Mouse (Mus musculus) urinary bladder, postnatal 4 days (tissue): ENCODE measurements around the gene Farp2.
"Not testable (repeated sequence)": the region's sequence is repeated elsewhere in the genome, so short reads cannot be mapped to it uniquely, and the experiment has no call there.

Experiments used
- DNase-seq, 2 experiments: peaks; one replicate each; pipeline ENCODE4 v3.0.0; 2021 to 2022; ENCODE audit warnings: low spot score in 2 of 2

The Farp2 gene

DNA sequence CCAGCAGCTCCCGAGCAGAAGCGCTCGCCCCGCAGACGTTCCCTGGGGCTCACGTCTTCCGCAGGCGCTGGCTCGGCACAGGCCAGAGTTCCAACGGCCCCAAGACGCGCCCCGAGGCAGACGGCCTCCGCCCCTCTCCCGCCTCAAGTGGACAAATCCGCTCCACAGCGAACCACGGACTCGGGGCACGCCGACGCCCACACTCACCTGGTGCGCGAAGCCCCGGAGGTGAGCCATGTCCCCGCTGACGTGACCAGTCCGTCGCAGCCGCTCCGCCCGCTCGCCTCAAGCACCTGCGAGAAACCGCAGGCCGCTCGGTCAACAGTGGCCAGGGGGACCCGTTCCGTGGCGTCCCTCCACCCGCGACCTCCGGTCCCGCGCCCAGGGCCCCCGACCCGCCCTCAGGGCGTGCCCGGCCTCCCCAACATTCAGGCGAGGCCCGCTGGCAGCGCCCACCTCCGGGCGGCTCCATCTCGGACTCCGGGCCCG is 123.3 kb downstream of the Farp2 start:
- peak in 1 of 2 experiments; percentile 62 for DNase-seq

DNA sequence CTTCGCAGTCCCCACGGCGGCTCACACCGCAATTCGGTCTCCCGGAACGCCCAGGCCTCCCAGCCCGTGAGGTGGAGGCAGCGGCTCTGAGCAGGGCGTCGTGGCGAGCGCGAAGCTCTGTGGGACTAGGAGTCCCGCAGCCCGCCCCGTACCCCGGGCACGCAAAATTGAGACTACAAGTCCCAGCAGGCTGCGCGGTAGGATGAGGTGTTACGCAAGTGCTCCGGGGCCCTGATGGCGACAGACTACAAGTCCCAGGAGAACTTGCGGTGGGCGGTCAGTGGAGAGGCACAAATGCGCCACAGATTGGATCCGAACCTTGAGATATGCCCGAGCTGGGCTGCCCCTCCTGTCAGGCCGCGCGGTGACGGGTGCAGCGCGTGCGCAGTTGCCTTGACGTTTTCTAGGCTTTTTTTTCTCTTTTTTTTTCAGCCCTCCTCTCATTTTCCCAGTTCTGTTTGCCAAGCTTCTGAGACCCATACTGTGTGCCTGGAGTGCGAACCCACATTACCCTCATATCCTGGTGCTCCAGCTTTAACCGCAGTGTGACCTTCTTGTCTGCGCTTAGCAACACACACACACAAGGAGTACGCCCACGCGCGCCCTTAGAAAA is 123.8 kb downstream of the Farp2 start:
- DNase-seq: peak; percentile 98

- no peak for DNase-seq
These were observed 124.5 kb downstream of the Farp2 start for GRCm38 (mm10) chr1:93636211-93636897.

DNA sequence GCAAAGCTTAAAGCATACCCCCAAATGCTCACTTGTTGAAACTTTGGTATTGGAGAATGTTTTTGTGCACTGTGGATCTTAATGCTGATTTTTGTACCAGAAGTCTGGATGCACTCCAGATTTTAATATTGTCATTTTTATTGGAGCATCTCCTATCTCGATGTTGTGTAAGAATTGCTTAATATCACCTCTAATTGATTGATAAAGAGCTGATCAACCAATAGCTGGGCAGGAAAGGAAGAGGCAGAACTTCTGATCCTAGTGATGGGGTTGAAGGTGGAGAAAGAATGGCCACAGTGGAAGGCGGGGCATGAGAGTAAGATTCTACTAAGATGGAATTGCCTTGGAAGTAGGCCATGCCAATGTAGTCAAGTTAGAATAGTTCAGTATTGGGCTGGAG is 130.1 kb downstream of the Farp2 start:
- no peak for DNase-seq

GRCm38 (mm10) chr1:93642692-93643091 is 130.8 kb downstream of the Farp2 start:
- no peak for DNase-seq

- no peak for DNase-seq
These were observed 137.8 kb downstream of the Farp2 start for GRCm38 (mm10) chr1:93649604-93650172.

- no peak for DNase-seq
These were observed 142.4 kb downstream of the Farp2 start for GRCm38 (mm10) chr1:93654275-93654674.

DNA sequence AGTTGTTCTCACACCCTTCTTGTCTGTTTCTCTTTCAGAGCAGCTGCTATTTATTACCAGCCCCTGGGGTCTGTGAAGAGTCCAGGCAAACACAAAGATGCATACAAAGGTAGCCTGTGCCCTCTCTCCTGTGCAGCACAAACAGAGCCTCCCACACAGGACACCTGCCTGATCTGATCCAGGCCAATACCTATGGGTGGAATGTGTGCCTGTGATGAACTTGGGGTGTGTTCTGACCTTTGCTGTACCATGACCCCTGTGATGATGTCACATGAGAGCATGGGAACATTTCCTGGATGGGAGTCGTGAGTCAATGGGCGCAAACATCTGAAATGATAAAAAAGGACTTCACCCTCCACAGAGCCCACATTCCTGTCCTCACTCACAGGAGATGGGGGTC is 142.9 kb downstream of the Farp2 start:
- DNase-seq: no peak

- DNase-seq: no peak
These were observed 144.6 kb downstream of the Farp2 start for GRCm38 (mm10) chr1:93656325-93657024.

GRCm38 (mm10) chr1:93657025-93657360 is 145.1 kb downstream of the Farp2 start:
- DNase-seq: no peak

GRCm38 (mm10) chr1:93658559-93658958 is 146.7 kb downstream of the Farp2 start, which contains the start of gene Stk25:
Stk25 (minus strand) TSS chr1:93658659.
- DNase-seq: not testable (repeated sequence)

DNA sequence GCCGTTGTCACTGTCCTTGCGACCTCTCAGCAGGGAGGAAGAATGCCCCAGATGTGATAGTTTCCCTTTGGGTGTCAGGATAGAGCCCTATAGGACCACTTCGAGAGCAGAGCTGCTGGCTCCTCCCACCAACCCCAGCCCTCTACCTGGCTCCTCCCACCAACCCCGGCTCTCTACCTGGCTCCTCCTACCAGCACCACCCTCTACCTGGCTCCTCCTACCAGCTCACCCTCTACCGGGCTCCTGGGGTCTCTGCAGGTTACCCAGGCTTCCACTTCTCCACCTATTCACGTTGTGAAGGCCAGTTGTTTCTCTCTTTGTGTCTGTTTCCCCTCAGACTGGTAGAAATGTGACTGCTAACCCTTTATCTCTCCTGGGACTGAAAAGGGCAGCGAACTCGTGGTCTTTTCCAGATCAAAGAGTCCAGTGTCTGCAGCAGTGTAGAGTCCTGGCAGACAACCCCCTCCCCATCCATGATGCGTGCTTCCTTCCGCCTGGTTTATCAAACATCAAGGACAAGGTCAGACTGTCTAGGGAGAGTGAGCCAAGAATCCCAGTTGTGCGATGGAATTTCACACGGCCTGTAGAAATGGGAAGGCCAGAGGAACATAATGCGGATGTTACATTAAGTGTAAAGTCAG is 156.0 kb downstream of the Farp2 start:
- DNase-seq: peak in 1 of 2 experiments; percentile 35

DNA sequence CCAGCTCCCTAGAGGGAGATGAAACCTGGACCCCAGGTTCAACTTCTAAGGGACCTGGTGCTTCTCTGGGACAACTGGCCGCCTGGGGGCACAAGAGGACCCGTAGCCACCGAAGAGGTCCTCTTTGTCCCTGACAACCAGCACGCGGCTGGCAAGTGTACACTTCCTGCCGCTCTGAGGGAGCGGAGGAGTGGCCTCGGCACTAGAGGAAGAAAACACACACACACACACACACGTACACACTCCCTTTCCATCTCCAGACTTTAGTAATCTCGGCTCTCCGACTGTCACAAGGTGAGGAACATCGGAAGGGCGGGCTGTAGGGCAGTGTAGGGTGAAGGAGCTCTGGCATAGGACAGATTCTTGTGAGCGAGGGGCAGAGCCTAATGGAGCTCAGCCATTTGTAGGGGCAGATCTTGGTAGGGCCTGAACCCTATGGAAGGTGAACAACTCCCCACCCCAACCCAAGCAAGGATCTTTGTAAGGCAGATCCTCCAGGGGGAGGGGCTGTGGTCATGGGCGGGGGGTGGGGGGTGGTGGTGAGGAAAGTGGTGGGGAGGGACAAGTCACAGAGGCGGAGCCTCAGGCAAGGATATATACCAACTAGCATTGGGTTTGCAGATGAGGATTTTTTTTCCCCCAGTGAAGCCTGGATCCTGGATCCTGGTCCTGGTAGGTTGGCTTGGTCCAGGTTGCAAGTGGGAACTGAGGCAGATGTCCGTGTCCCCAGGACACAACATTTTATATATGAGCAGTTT is 157.1 kb downstream of the Farp2 start:
- peak; percentile 79 to 81 for DNase-seq

- no peak for DNase-seq
These were observed 158.1 kb downstream of the Farp2 start for GRCm38 (mm10) chr1:93669941-93670340.
